Mouse (Mus musculus) spleen, adult 12 weeks (tissue): ENCODE results near the gene Tmem8b.

ENCODE experiments used
- DNase-seq: peaks from one replicate; pipeline ENCODE4 v3.0.0; 2022; ENCODE audit warnings: low spot score

Gene Tmem8b

GRCm38 (mm10) chr4:43713652-43714219 is 45.0 kb downstream of the Tmem8b start:
- no peak for DNase-seq

GRCm38 (mm10) chr4:43720491-43721228 is 51.9 kb downstream of the Tmem8b start:
- DNase-seq, result no peak

GRCm38 (mm10) chr4:43722191-43722590 is 53.4 kb downstream of the Tmem8b start:
- no peak for DNase-seq

GRCm38 (mm10) chr4:43724764-43725163 is 56.0 kb downstream of the Tmem8b start:
- DNase-seq, result no peak

GRCm38 (mm10) chr4:43726228-43726993 is 57.6 kb downstream of the Tmem8b start:
- no peak for DNase-seq

- DNase-seq, result no peak
These were observed 58.2 kb downstream of the Tmem8b start, which contains the start of gene Hrct1 for GRCm38 (mm10) chr4:43726995-43727394. Hrct1 (plus strand) TSS chr4:43727188.

- DNase-seq, result no peak
These were observed 59.2 kb downstream of the Tmem8b start for GRCm38 (mm10) chr4:43727718-43728575.

GRCm38 (mm10) chr4:43728576-43728954 is 59.8 kb downstream of the Tmem8b start:
- no peak for DNase-seq

- DNase-seq, result no peak
These were observed 60.4 kb downstream of the Tmem8b start for GRCm38 (mm10) chr4:43729126-43729525.

- no peak for DNase-seq
These were observed 61.2 kb downstream of the Tmem8b start, which contains the start of gene Spaar for GRCm38 (mm10) chr4:43729794-43730550. Spaar (plus strand) TSS chr4:43730034.

GRCm38 (mm10) chr4:43730750-43731297 is 62.1 kb downstream of the Tmem8b start:
- no peak for DNase-seq

- DNase-seq, result no peak
These were observed 63.4 kb downstream of the Tmem8b start for GRCm38 (mm10) chr4:43732171-43732570.

GRCm38 (mm10) chr4:43733186-43733585 is 64.4 kb downstream of the Tmem8b start:
- no peak for DNase-seq

GRCm38 (mm10) chr4:43737144-43737543 is 68.4 kb downstream of the Tmem8b start:
- DNase-seq, result no peak

- DNase-seq, result no peak
These were observed 70.4 kb downstream of the Tmem8b start for GRCm38 (mm10) chr4:43738989-43739674.

GRCm38 (mm10) chr4:43741526-43741925 is 72.8 kb downstream of the Tmem8b start:
- DNase-seq, result no peak
